Mouse (Mus musculus) spleen, postnatal 4 days (tissue): Measurements from ENCODE around the gene Yaf2.
"Not testable (repeated sequence)": the region's sequence is repeated elsewhere in the genome, so short reads cannot be mapped to it uniquely, and the experiment has no call there.

Source experiments
- DNase-seq, 2 experiments: peaks; one replicate each; pipeline ENCODE4 v3.0.0; 2022; ENCODE audit warnings: low spot score in 2 of 2

Gene Yaf2

GRCm38 (mm10) chr15:93253172-93253571 is 83.6 kb downstream of the Yaf2 start:
- DNase-seq, result no peak

DNA sequence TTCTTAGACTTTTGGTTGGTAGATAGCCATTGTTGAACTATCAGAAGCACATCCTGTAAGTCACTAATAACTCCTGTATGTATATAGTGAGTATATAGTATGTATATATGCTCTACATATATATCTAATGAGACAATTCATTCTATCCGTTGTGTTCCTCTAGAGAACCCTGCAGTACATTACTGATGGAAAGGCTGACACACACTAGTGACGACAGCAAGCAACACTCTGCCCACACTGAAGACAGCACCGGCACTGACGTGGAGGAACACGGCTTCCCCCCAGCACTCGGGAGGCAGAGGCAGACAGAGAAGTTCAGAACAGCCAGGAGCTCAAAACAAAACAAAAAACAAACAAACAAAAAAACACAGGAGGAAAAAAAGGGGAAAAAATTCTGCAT is 84.3 kb downstream of the Yaf2 start:
- DNase-seq, result no peak

GRCm38 (mm10) chr15:93251553-93252250 is 85.0 kb downstream of the Yaf2 start:
- DNase-seq, result no peak

GRCm38 (mm10) chr15:93243202-93243601 is 93.5 kb downstream of the Yaf2 start:
- no peak for DNase-seq

DNA sequence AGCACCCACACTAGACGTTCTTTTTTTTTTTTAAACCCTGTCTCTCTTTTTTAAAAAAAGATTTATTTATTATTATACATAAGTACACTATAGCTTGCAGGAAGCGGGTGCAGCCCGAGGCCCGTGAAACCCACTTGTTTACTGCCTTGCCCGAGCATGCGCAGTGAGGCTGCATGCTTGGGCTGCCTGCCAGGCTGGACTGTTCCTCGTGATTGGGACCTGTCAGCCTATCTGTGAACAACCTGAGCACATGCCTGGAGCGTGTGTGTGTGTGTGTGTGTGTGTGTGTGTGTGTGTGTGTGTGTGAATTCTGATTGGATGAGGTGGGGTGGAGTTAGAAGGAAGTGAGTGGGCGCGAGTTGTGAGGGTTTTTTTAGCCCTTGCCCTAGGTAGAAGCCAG is 100.3 kb downstream of the Yaf2 start:
- DNase-seq, result not testable (repeated sequence)
